Mouse (Mus musculus): Measurements from ENCODE around the gene Polr2h. TPM values are rescaled to one million over a fixed set of nuclear protein-coding genes. Genes with fewer than 3 reads are reported as not detected.

Polr2h gene
- polyA plus RNA-seq, 1 experiment from 2014 or later: 82.3 TPM

DNA sequence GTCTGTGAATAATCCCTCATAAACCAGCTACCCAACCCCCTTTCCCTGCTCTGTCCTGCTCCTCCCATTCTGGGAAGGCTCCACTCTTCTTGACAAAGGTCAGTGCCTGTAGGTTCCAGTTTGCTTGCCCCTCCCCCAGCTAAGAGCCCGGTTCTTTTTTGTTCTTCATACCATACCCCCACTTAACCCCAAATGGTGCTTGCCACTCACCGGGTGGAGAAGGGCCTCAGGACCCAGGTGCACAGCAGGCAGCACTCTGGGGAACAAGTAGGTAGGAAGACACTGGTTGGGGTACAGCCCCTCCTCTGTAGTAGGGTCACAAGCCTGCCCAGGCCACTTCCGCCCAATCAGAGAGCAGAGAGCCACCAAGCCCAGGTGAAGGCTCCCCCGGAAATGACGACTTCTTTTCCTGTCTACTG, 12.8 kb downstream of the Polr2h start:
- no peak for ATAC-seq (replicated peaks)
- WGBS: 40% methylated on average over 5 of the region's 5 CpGs

GRCm38 (mm10) chr16:20731688-20732087, 14.2 kb downstream of the Polr2h start:
- Histone ChIP-seq H3K9me3 (no peaks in the 10 kb centered on the region), H3K36me3 (replicated peaks) (no peaks in the 10 kb centered on the region), H3K27me3 (replicated peaks) (peaks cover 25% of the 10 kb centered on the region), H3K27ac (0 out of 2 replicates have a peak overlapping the region, but pooled peaks have one; percentile 67), H3K4me2 (no peak overlapping the region), H3K4me1 (peaks cover 15% of the 10 kb centered on the region), H3K4me3 (no peak overlapping the region), H3K9ac (no peak overlapping the region)
- WGBS: 61% methylated on average over 5 of the region's 5 CpGs
- no peak for ATAC-seq (replicated peaks)

More for the DNA sequence above, 12.8 kb downstream of the Polr2h start:
- Histone ChIP-seq H3K36me3 (replicated peaks) (no peaks in the 10 kb centered on the region), H3K27ac (no peak overlapping the region), H3K9ac (no peak overlapping the region), H3K4me3 (no peak overlapping the region), H3K4me1 (peaks cover 15% of the 10 kb centered on the region), H3K4me2 (no peak overlapping the region), H3K9me3 (no peaks in the 10 kb centered on the region), H3K27me3 (replicated peaks) (peaks cover 15% of the 10 kb centered on the region)

DNA sequence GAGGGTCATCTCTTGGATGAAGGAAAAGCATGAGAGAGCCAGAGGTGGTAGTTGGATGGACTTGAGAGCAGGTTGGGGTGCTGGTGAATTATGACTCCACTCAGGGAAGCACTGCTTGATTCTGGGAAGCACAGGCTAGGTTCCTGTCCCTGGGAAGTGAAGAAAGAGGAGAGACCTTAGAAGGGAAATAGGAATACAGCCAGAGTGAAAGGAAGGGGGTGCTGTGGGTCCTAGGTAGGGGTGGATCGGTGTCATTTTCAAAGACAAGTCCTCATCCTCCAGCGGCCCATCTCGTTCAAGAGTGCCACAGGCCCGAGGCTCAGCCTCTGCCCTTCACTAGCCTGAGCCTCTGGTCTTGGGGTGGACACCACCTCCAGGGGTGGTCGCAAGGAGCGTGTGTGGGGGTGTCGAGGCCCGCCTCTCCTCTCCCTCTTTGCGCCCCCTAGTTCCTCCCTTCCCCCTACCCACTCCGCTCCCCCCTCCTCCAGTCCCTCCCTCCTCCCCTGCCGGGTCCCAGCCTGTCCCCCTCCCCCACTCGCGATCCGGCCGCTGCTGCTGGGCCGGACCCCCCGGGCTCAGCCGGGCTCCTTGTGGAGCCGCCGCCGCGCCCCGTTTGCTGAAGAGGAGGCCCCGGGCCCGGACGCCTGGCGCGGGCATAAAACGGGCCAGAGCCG, 14.9 kb downstream of the Polr2h start:
- Histone ChIP-seq H3K27me3 (replicated peaks) (peaks cover 25% of the 10 kb centered on the region), H3K4me1 (peaks cover 15% of the 10 kb centered on the region), H3K4me2 (peak overlapping the region; percentile 89), H3K4me3 (peak overlapping the region; percentile 74), H3K9ac (peak overlapping the region; percentile 84), H3K9me3 (no peaks in the 10 kb centered on the region), H3K27ac (peak overlapping the region; percentile 67), H3K36me3 (replicated peaks) (no peaks in the 10 kb centered on the region)
- 0% methylated on average over 27 of the region's 30 CpGs for WGBS
- peak; percentile 50 for ATAC-seq (replicated peaks)

DNA sequence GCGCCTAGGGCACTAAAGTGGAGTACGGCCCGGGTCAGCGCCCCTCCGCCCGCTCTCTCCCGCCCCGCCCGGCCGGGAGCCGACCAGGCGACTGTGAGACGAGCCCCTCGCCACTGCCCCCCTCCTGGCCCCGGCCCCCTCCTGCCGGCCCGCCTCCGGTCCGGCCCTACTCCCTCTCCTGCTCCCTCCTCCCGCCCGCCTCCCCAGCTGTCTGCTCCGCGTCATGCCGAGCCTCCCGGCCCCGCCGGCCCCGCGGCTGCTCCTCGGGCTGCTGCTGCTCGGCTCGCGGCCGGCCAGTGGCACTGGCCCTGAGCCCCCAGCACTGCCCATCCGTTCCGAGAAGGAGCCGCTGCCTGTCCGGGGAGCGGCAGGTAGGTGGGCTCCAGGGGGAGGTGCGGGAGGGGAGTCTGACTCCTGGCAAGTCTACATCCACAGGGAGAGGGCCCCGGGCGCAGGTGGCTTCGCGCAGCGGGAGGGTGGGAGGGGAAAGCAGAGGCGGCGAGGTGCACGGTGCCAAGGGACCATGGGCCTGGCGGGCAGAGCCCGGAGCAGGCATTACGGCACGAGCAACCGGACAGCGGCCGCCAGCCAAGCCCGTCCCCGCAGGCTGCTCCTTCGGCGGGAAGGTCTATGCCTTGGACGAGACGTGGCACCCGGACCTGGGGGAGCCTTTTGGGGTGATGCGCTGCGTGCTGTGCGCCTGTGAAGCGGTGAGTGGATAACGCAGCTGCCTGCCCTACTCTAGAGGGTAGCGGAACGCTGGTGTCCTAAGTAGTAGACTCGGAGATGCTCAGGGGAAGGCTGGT, 15.7 kb downstream of the Polr2h start, which contains the start of gene Chrd:
TSS of gene Chrd (plus strand) at position 203 of the 806 bp plus-strand sequence.
- H3K27ac ChIP-seq: peak within 1 kb of the TSS; percentile 67
- H3K9me3 ChIP-seq: no peaks in the 10 kb centered on the region

DNA sequence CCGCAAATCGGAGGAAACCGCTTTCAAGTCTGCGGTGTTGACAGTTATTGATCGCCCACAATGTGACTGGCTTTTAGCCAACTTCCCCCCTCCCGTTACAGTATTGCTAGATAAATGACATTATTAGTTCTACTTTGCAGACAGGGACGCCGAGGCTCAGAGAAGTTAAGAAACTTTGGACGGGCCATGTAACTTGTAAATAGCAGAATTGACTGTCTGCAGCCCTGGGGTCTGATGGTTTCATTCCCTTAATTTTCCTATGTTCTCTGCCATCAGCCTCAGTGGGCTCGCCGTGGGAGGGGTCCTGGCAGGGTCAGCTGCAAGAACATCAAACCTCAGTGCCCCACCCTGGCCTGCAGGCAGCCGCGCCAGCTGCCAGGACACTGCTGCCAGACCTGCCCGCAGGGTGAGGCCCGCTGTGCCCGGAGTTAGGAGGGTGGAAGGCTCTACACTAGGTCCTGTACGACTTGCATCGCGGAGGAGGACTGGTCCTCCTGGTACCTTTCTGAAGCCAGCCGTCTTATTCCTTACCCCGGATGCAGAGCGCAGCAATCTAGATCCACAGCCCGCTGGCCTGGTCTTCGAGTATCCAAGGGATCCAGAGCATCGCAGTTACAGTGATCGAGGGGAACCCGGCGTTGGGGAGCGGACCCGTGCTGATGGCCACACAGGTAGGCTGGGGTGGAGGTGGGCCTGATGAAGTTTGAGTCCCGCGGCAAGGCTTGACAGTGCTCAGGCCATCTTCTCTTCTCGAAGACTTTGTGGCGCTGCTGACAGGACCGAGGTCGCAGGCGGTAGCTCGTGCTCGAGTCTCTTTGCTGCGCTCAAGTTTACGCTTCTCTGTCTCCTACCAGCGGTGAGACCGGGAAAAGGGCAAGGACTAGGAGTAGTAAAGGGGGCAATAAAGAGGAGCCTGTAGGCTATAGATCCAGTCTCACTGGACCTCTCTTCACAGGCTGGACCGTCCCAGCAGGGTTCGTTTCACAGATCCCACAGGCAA, 16.6 kb downstream of the Polr2h start, which contains the start of gene Thpo:
TSS of gene Thpo (minus strand) at position 781 of the 1,000 bp plus-strand sequence.
- Histone ChIP-seq H3K9me3 (no peaks in the 10 kb centered on the region), H3K36me3 (replicated peaks) (no peaks in the 10 kb centered on the region), H3K4me3 (peak within 1 kb of the TSS; percentile 74), H3K4me1 (peaks cover 15% of the 10 kb centered on the region), H3K27ac (no peak within 1 kb of the TSS), H3K4me2 (peak within 1 kb of the TSS; percentile 89), H3K9ac (peak within 1 kb of the TSS; percentile 84), H3K27me3 (replicated peaks) (peaks cover 25% of the 10 kb centered on the region)
- 3% methylated on average over 45 of the region's 45 CpGs for WGBS
- no peak for ATAC-seq (replicated peaks)

More for the DNA sequence above, 15.7 kb downstream of the Polr2h start, which contains the start of gene Chrd:
- peak; percentile 76 for ATAC-seq (replicated peaks)
- peak within 1 kb of the TSS; percentile 84 for H3K9ac ChIP-seq
- H3K4me2 ChIP-seq: peak within 1 kb of the TSS; percentile 89
- H3K4me1 ChIP-seq: peaks cover 15% of the 10 kb centered on the region
- no peaks in the 10 kb centered on the region for H3K36me3 ChIP-seq (replicated peaks)
- peaks cover 25% of the 10 kb centered on the region for H3K27me3 ChIP-seq (replicated peaks)
- WGBS: under 1% methylated on average over 57 of the region's 70 CpGs
- peak within 1 kb of the TSS; percentile 74 for H3K4me3 ChIP-seq

DNA sequence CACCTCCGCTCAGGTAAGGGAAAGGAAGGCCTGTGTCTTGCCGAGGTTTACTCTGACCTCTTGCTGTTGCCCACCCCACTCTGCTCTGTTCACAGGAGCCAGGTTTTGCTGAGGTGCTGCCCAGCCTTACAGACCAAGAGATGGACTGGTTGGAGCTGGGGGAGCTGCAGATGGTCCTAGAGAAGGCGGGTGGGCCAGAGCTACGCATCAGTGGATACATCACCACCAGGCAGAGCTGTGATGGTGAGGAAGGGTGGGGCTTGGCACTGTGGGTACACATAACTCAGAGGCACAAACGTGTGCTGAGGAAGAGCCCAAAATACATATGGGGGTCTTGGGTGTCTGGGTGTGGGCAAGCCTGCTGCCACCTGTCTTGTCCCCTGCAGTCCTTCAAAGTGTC, 18.2 kb downstream of the Polr2h start:
- Histone ChIP-seq H3K27me3 (replicated peaks) (peaks cover 25% of the 10 kb centered on the region), H3K36me3 (replicated peaks) (no peaks in the 10 kb centered on the region), H3K4me3 (no peak overlapping the region), H3K4me2 (no peak overlapping the region), H3K27ac (no peak overlapping the region), H3K9ac (no peak overlapping the region), H3K4me1 (peaks cover 15% of the 10 kb centered on the region), H3K9me3 (no peaks in the 10 kb centered on the region)
- 72% methylated on average over 5 of the region's 5 CpGs for WGBS
- no peak for ATAC-seq (replicated peaks)

GRCm38 (mm10) chr16:20736168-20736567, 18.7 kb downstream of the Polr2h start:
- no peak for ATAC-seq (replicated peaks)
- Histone ChIP-seq H3K4me2 (no peak overlapping the region), H3K9ac (no peak overlapping the region), H3K27ac (no peak overlapping the region), H3K9me3 (no peaks in the 10 kb centered on the region), H3K36me3 (replicated peaks) (no peaks in the 10 kb centered on the region), H3K27me3 (replicated peaks) (peaks cover 25% of the 10 kb centered on the region), H3K4me3 (no peak overlapping the region), H3K4me1 (peaks cover 15% of the 10 kb centered on the region)
- 88% methylated on average over 7 of the region's 7 CpGs for WGBS

GRCm38 (mm10) chr16:20736823-20737222, 19.4 kb downstream of the Polr2h start:
- Histone ChIP-seq H3K4me3 (no peak overlapping the region), H3K27me3 (replicated peaks) (peaks cover 25% of the 10 kb centered on the region), H3K9me3 (no peaks in the 10 kb centered on the region), H3K27ac (no peak overlapping the region), H3K36me3 (replicated peaks) (no peaks in the 10 kb centered on the region), H3K4me2 (no peak overlapping the region), H3K9ac (no peak overlapping the region), H3K4me1 (peaks cover 15% of the 10 kb centered on the region)
- no peak for ATAC-seq (replicated peaks)
- WGBS: 82% methylated on average over 5 of the region's 5 CpGs

GRCm38 (mm10) chr16:20739845-20740244, 22.4 kb downstream of the Polr2h start:
- H3K9me3 ChIP-seq: no peaks in the 10 kb centered on the region
- no peak overlapping the region for H3K4me3 ChIP-seq
- H3K4me2 ChIP-seq: no peak overlapping the region
- peaks cover 15% of the 10 kb centered on the region for H3K27me3 ChIP-seq (replicated peaks)
- no peak overlapping the region for H3K9ac ChIP-seq
- ATAC-seq (replicated peaks): no peak
- WGBS: 89% methylated on average over 9 of the region's 9 CpGs
- H3K27ac ChIP-seq: no peak overlapping the region
- H3K4me1 ChIP-seq: no peaks in the 10 kb centered on the region
- H3K36me3 ChIP-seq (replicated peaks): no peaks in the 10 kb centered on the region

DNA sequence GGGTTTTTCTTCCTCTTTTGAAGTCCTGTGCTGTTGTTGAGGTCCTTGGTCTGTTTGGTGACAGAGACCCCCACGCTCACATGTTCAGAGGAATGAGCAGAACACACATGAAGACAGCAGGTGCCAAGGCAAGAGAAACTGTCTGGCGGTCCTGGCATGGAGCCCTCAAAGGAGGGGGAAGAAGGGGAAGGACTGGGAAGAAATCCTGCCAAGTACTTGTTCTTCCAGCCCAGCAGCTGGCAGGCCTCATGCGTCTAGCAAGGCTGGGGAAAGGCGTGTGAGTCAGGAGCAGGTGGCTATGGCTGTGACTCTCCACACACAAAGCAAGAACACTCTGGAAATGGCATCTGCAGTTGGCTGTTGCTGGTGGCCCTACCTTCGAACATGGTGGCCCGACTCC, 29.2 kb downstream of the Polr2h start:
- 66% methylated on average over 6 of the region's 6 CpGs for WGBS
- Histone ChIP-seq H3K4me3 (no peak overlapping the region), H3K36me3 (replicated peaks) (no peaks in the 10 kb centered on the region), H3K9ac (no peak overlapping the region), H3K27ac (no peak overlapping the region), H3K4me2 (no peak overlapping the region), H3K9me3 (no peaks in the 10 kb centered on the region), H3K4me1 (no peaks in the 10 kb centered on the region), H3K27me3 (replicated peaks) (no peaks in the 10 kb centered on the region)
- no peak for ATAC-seq (replicated peaks)

GRCm38 (mm10) chr16:20750518-20750917, 33.1 kb downstream of the Polr2h start:
- WGBS: 67% methylated on average over 8 of the region's 8 CpGs
- no peak for ATAC-seq (replicated peaks)

More at GRCm38 (mm10) chr16:20750518-20750917, 33.1 kb downstream of the Polr2h start:
- no peaks in the 10 kb centered on the region for H3K27me3 ChIP-seq (replicated peaks)
- no peak overlapping the region for H3K27ac ChIP-seq
- no peak overlapping the region for H3K9ac ChIP-seq
- H3K4me1 ChIP-seq: no peaks in the 10 kb centered on the region
- H3K9me3 ChIP-seq: no peaks in the 10 kb centered on the region
- no peaks in the 10 kb centered on the region for H3K36me3 ChIP-seq (replicated peaks)
- H3K4me2 ChIP-seq: no peak overlapping the region
- H3K4me3 ChIP-seq: no peak overlapping the region

Data from midbrain, embryonic 15.5 days (tissue).